Mouse (Mus musculus): ENCODE measurements at regions not wholly inside any gene's neighbourhood (a gene's known extent, or its start where the extent isn't known, plus 50 kb on each side); places are given as distances from the start of the nearest gene placed in this dataset.

DNA sequence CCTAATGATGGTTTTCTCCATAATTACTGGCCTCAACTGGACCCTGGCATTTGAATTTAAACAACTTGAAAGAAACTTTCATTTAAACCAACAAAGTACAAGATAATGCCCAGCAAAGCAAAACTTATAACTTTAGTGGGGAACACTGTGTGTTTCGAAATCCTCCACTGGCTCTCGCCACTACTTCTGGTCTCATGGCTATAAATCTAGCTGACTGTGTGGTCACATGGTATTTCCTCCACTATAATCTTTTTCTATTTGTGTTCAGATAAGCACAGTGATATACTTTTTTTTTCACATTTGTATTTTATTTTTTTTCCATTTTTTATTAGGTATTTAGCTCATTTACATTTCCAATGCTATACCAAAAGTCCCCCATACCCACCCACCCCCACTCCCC, 62.6 kb upstream of the Gm21897 start:
- Histone ChIP-seq H3K27ac (ENCODE audit: low read length) (no peak overlapping the region), H3K36me3 (ENCODE audit: control insufficient read depth, insufficient read depth, low read length) (no peaks in the 10 kb centered on the region), H3K4me3 (ENCODE audit: low read depth, low read length) (no peak overlapping the region), H3K9ac (replicated peaks; ENCODE audit: low read depth, low read length) (no peak overlapping the region), H3K27me3 (ENCODE audit: control insufficient read depth, insufficient read depth, low read length) (no peaks in the 10 kb centered on the region), H3K4me2 (replicated peaks; ENCODE audit: low read depth, low read length) (no peak overlapping the region), H3K9me3 (ENCODE audit: control insufficient read depth, low read depth, low read length) (no peaks in the 10 kb centered on the region), H3K4me1 (ENCODE audit: control insufficient read depth, insufficient read depth, low read length) (peaks cover 10% of the 10 kb centered on the region)
- no peak for ATAC-seq (ENCODE audit: insufficient number of reproducible peaks, insufficient read depth, low FRiP score, low read depth)
- 82% methylated on average over 2 of the region's 2 CpGs for WGBS

GRCm38 (mm10) chr16:15259474-15259873, 57.8 kb upstream of the Gm21897 start:
- peak overlapping the region; percentile 24; the same call in 1 of the 2 replicates for H3K27ac ChIP-seq (ENCODE audit: low read length)
- ATAC-seq (ENCODE audit: insufficient number of reproducible peaks, insufficient read depth, low FRiP score, low read depth): no peak
- 62% methylated on average over 6 of the region's 6 CpGs for WGBS

DNA sequence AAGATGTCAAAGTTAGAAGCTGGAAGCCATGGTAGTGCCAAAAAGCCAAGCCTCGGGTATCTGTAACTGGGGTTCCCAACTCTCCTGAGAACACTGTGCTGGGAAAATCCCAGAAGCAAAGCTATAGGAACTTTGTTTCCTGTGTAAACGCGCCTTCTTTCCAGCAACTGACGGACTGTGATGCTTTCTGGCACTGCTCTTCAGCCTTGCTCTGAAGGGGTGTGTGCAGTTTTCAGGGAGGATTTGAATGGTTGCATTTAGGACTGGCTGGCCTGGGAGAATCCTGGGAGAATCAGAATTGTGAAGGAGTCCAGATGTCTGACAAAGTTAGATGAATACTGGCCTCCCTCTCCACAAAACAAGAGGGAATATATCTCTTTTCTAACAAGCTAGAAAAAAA, 57.2 kb upstream of the Gm21897 start:
- no peak for ATAC-seq (ENCODE audit: insufficient number of reproducible peaks, insufficient read depth, low FRiP score, low read depth)
- H3K27me3 ChIP-seq (ENCODE audit: control insufficient read depth, insufficient read depth, low read length): no peaks in the 10 kb centered on the region
- H3K9ac ChIP-seq (replicated peaks; ENCODE audit: low read depth, low read length): no peak overlapping the region
- peaks cover 11% of the 10 kb centered on the region for H3K4me1 ChIP-seq (ENCODE audit: control insufficient read depth, insufficient read depth, low read length)
- no peaks in the 10 kb centered on the region for H3K36me3 ChIP-seq (ENCODE audit: control insufficient read depth, insufficient read depth, low read length)
- WGBS: 40% methylated on average over 4 of the region's 4 CpGs
- no peaks in the 10 kb centered on the region for H3K9me3 ChIP-seq (ENCODE audit: control insufficient read depth, low read depth, low read length)
- H3K4me3 ChIP-seq (ENCODE audit: low read depth, low read length): no peak overlapping the region
- no peak overlapping the region for H3K4me2 ChIP-seq (replicated peaks; ENCODE audit: low read depth, low read length)
- peak overlapping the region; percentile 24; the same call in 1 of the 2 replicates for H3K27ac ChIP-seq (ENCODE audit: low read length)

More at GRCm38 (mm10) chr16:15259474-15259873, 57.8 kb upstream of the Gm21897 start:
- Histone ChIP-seq H3K36me3 (ENCODE audit: control insufficient read depth, insufficient read depth, low read length) (no peaks in the 10 kb centered on the region), H3K4me1 (ENCODE audit: control insufficient read depth, insufficient read depth, low read length) (peaks cover 11% of the 10 kb centered on the region), H3K9me3 (ENCODE audit: control insufficient read depth, low read depth, low read length) (no peaks in the 10 kb centered on the region), H3K9ac (replicated peaks; ENCODE audit: low read depth, low read length) (no peak overlapping the region), H3K4me3 (ENCODE audit: low read depth, low read length) (no peak overlapping the region), H3K27me3 (ENCODE audit: control insufficient read depth, insufficient read depth, low read length) (no peaks in the 10 kb centered on the region), H3K4me2 (replicated peaks; ENCODE audit: low read depth, low read length) (no peak overlapping the region)

All from stomach, embryonic 14.5 days (tissue).